Mouse (Mus musculus): ENCODE measurements at regions not wholly inside any gene's neighbourhood (a gene's known extent, or its start where the extent isn't known, plus 50 kb on each side); places are given as distances from the start of the nearest gene placed in this dataset.

DNA sequence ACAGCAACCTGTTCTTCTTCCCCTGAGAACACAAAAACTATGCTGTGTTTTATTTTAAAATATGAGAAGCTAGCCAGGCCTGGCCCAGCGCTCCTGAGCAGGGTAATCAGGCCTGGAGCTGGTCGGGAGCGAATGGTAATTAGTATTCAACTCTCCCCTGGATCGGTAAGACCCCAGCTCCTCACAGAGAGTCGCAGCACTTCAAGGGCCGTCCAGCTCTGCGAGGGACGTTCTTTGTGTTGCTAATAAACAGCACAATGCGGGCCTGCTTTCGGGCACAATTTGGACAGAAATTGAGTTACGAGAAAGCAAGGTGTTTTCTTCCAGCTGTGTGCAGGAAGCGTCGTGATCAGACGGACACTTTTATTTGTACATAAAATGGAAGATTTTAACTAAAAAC, 69.5 kb upstream of the Spaca7 start:
- DNase-seq (ENCODE audit: low spot score): no peak

DNA sequence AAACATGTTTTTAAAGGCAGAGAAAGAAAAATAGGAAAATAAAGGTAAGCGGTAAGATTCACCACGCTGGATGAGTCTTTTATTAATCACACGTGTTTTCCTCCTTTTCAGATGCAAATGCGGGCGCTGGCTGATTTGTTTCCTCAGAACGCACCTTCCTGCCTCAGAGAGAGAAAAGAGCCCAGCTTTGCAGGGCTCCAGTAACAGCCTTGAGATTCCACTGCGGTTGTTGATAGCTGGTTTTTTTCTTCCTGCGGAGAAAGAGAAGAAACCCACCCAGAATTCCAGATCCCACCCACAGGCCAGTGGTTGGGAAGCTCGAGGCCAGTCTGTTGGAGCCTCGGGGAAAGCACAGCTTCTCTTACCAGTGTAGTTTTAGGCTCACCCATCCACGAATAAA, 68.6 kb upstream of the Spaca7 start:
- DNase-seq (ENCODE audit: low spot score): no peak

DNA sequence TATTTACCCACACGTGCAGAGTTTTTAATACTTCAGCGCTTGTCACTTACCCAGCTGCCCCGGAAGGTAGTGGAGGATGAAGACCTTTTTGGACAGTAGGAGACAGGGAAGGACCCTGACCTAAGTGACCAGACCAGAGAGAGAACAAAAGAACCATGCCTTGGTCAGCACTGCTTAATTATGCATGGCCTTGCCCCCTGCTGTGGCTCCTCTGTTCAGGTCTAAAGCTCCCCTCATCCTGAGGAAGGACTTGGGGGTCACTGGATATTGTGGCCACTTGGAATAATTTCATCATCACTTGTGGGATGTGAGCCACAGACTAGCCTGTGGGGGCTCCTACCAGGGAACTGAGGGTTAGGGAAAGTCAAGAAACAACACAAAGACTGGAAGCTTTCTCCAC, 68.1 kb upstream of the Spaca7 start:
- no peak for DNase-seq (ENCODE audit: low spot score)

DNA sequence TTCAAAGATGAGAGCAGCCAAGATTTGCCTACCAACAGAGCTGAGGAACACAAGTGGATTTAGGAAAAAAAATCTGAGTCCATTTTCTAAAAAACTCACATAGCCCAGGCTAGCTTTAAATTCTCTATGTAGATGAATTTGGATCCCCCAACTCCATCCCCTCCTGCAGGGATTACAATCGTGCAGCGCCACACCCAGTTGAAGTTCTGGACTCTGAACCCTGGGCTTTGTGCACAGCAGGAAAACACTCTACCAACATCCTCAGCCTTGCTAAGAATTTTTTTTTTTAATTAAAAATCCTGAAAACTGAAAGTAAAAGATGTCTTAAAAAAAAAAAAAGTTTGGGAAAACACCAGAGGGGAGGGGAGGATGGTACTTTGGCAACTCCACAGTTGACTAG, 62.6 kb upstream of the Spaca7 start:
- DNase-seq (ENCODE audit: low spot score): no peak

DNA sequence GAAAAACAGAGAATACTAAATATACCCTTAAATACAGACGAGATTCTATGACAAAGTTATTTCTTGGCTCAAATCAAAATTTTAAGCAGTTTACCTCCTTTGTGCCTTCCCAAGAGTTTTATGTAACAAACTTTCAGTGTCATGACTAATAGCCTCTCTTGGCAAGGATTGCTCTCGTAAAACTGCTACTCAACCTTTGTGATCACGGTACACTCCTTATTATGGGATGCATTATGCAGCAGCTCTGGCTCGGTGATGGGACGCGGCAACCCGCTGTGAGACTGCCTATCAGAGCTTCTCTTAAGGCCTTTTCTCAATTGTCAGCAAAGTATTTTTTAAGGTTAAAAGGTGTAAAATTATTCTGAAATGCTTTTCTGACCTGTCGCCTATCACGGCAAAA, 59.8 kb upstream of the Spaca7 start:
- no peak for DNase-seq (ENCODE audit: low spot score)

DNA sequence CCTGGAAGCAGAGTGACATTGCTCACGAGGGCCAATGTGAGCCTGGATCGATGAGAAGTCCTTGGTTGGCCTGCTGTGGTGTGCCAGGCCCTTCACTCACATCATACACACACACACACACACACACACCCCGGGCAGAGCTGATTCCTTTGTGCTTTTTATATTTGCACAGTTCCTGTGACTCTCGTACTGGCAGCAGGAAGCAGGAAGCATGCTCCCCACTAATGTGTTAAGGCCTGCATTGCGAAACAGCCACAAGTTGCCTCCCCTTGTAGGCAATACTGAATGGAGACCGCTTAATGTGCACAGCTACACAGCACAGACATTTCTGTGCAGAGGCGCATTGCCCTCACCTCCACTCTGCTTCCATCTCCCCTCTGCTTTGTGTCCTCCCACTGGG, 58.7 kb upstream of the Spaca7 start:
- DNase-seq (ENCODE audit: low spot score): no peak

DNA sequence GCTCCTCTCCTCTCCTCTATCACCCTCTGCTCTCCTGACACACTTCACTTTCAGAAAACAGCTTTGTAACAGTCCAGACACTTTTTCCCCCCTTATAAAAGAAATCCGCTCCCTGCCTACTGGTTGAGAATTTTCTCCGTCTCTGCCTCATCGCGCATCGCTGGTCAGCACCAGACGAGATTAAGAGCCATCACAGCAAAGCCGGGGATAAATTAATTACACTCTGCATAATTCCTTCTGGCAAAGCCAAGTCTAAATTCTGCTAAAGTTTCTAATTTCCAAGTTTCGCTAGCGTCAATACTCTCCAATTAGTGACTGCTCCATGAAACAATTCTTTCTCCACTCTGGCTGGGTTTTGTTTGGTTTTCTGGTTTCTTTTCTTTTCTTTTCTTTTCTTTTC, 51.2 kb upstream of the Spaca7 start:
- no peak for DNase-seq (ENCODE audit: low spot score)

Measured in left cerebral cortex, adult 11 months (tissue).